Mouse (Mus musculus) midbrain, embryonic 16.5 days (tissue): ENCODE results near the gene Smoc1. TPM values are rescaled to one million over a fixed set of nuclear protein-coding genes. Genes with fewer than 3 reads are reported as not detected.

Source experiments
- ATAC-seq: fragments of 200-750 bp; cut with Nextera tagmentation; 2 replicates; pipeline ENCODE4 v1.8.0; 2017; ENCODE audit warnings: moderate TSS enrichment
- H3K27ac ChIP-seq: fragments of 300-500 bp; sonication (generic); 2 replicates; pipeline ENCODE4 v1.5.1; 2014; ENCODE audit warnings: mild to moderate bottlenecking, low read length, mixed read lengths
- H3K27me3 ChIP-seq: fragments of 300-500 bp; sonication (generic); 2 replicates; pipeline ENCODE4 v1.6.1; 2014; ENCODE audit warnings: low read depth, low read length, mixed read lengths; ENCODE audit not compliant: control insufficient read depth, insufficient read depth
- H3K36me3 ChIP-seq: fragments of 300-500 bp; sonication (generic); 2 replicates; pipeline ENCODE4 v1.6.1; 2014; ENCODE audit warnings: mild to moderate bottlenecking, low read length, moderate library complexity, mixed read lengths; ENCODE audit not compliant: control insufficient read depth, insufficient read depth
- H3K4me1 ChIP-seq: fragments of 300-500 bp; sonication (generic); 2 replicates; pipeline ENCODE4 v1.6.1; 2014; ENCODE audit warnings: mild to moderate bottlenecking, low read length, mixed read lengths; ENCODE audit not compliant: control insufficient read depth, insufficient read depth
- H3K4me2 ChIP-seq: fragments of 300-500 bp; sonication (generic); 2 replicates; pipeline ENCODE4 v1.6.1; 2014; ENCODE audit warnings: mild to moderate bottlenecking, low read length, mixed read lengths
- H3K4me3 ChIP-seq: fragments of 300-500 bp; sonication (generic); 2 replicates; pipeline ENCODE4 v1.5.1; 2014; ENCODE audit warnings: low read depth, mild to moderate bottlenecking, low read length, moderate library complexity, mixed read lengths
- H3K9ac ChIP-seq: fragments of 300-500 bp; sonication (generic); 2 replicates; pipeline ENCODE4 v1.6.1; 2014; ENCODE audit warnings: low read depth, low read length, mixed read lengths
- H3K9me3 ChIP-seq: fragments of 300-500 bp; sonication (generic); replicated peaks from 2 replicates; pipeline ENCODE4 v1.6.1; 2014; ENCODE audit warnings: mild to moderate bottlenecking, low read length, mixed read lengths; ENCODE audit not compliant: control insufficient read depth, poor library complexity, severe bottlenecking
- WGBS: fragments of 180-500 bp; shearing (Covaris S2); extraction: QIAGEN DNeasy Blood & Tissue Kit; methylation state at CpG from one replicate; pipeline ENCODE4 v1.1.7; 2014; 5-methylcytosine and 5-hydroxymethylcytosine counted together
- polyA plus RNA-seq: library from polyadenylated mRNA; unstranded; fragments of >200 nt; fragmentation: Nextera tagmentation; extraction: Ambion mirVana; gene quantifications from 2 replicates; pipeline ENCODE4 v1.2.1, GENCODE M21; 2015

Smoc1 gene
- polyA plus RNA-seq = 21.6 and 29.0 TPM in 2 replicates

- WGBS = 4% methylated on average over 35 of the region's 42 CpGs
- Histone ChIP-seq H3K4me2 (peak within 1 kb of the TSS; percentile 84), H3K27me3 (no peaks in the 10 kb centered on the region), H3K9me3 (no peaks in the 10 kb centered on the region), H3K9ac (peak within 1 kb of the TSS; percentile 82), H3K4me1 (peaks cover 10% of the 10 kb centered on the region), H3K27ac (0 out of 2 replicates have a peak within 1 kb of the TSS, but pooled peaks have one; percentile 22), H3K36me3 (no peaks in the 10 kb centered on the region), H3K4me3 (peak within 1 kb of the TSS; percentile 86)
- ATAC-seq = peak; percentile 94
Measured at GRCm38 (mm10) chr12:81026277-81026994, at the start of gene Smoc1. Smoc1 (plus strand) TSS chr12:81026808.

DNA sequence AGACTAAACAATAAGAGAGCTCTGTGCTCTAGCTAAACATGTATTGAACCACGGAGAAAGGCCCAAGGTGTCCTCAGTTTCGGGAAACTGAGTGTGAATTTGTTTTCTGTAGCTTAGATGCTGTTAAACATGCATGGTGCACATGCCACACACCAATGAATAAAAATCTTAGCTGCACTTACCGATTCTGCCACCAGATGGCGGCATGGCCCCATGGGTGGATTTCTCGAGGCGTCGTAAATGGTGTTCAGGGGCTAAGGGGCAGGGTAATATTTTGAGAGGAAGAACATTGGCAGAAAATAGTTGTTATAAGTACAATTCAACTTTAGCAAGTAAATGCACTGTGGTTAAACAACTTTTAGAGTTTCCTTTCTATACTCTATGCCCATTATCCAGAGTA is 44.3 kb upstream of the Smoc1 start:
- under 1% methylated on average over 7 of the region's 7 CpGs for WGBS
- no peaks in the 10 kb centered on the region for H3K36me3 ChIP-seq
- no peaks in the 10 kb centered on the region for H3K4me1 ChIP-seq
- no peak overlapping the region for H3K4me3 ChIP-seq
- H3K9me3 ChIP-seq = no peaks in the 10 kb centered on the region
- no peak overlapping the region for H3K4me2 ChIP-seq
- no peak overlapping the region for H3K27ac ChIP-seq
- H3K27me3 ChIP-seq = no peaks in the 10 kb centered on the region
- H3K9ac ChIP-seq = no peak overlapping the region
- ATAC-seq = no peak

- 83% methylated on average over 9 of the region's 9 CpGs for WGBS
- no peaks in the 10 kb centered on the region for H3K36me3 ChIP-seq
- H3K27ac ChIP-seq = no peak overlapping the region
- no peak for ATAC-seq
- no peak overlapping the region for H3K4me2 ChIP-seq
- no peak overlapping the region for H3K9ac ChIP-seq
- H3K4me1 ChIP-seq = no peaks in the 10 kb centered on the region
- H3K27me3 ChIP-seq = no peaks in the 10 kb centered on the region
- H3K4me3 ChIP-seq = no peak overlapping the region
- no peaks in the 10 kb centered on the region for H3K9me3 ChIP-seq
Measured at GRCm38 (mm10) chr12:80983695-80984094, 42.9 kb upstream of the Smoc1 start.

GRCm38 (mm10) chr12:80986628-80987027 is 40.0 kb upstream of the Smoc1 start:
- no peaks in the 10 kb centered on the region for H3K36me3 ChIP-seq
- no peak overlapping the region for H3K4me3 ChIP-seq
- H3K9me3 ChIP-seq = no peaks in the 10 kb centered on the region

GRCm38 (mm10) chr12:80988286-80988685 is 38.3 kb upstream of the Smoc1 start:
- H3K4me1 ChIP-seq = no peaks in the 10 kb centered on the region
- WGBS = 85% methylated on average over 3 of the region's 3 CpGs
- no peak overlapping the region for H3K9ac ChIP-seq
- no peak overlapping the region for H3K4me2 ChIP-seq
- H3K9me3 ChIP-seq = no peaks in the 10 kb centered on the region
- no peaks in the 10 kb centered on the region for H3K27me3 ChIP-seq
- no peak overlapping the region for H3K4me3 ChIP-seq
- H3K27ac ChIP-seq = no peak overlapping the region
- H3K36me3 ChIP-seq = no peaks in the 10 kb centered on the region
- no peak for ATAC-seq

More at GRCm38 (mm10) chr12:80986628-80987027, 40.0 kb upstream of the Smoc1 start:
- 89% methylated on average over 4 of the region's 4 CpGs for WGBS
- Histone ChIP-seq H3K4me2 (no peak overlapping the region), H3K27ac (no peak overlapping the region), H3K9ac (no peak overlapping the region), H3K4me1 (no peaks in the 10 kb centered on the region), H3K27me3 (no peaks in the 10 kb centered on the region)
- no peak for ATAC-seq

- no peaks in the 10 kb centered on the region for H3K4me1 ChIP-seq
Measured at GRCm38 (mm10) chr12:80990901-80991445, 35.6 kb upstream of the Smoc1 start.

DNA sequence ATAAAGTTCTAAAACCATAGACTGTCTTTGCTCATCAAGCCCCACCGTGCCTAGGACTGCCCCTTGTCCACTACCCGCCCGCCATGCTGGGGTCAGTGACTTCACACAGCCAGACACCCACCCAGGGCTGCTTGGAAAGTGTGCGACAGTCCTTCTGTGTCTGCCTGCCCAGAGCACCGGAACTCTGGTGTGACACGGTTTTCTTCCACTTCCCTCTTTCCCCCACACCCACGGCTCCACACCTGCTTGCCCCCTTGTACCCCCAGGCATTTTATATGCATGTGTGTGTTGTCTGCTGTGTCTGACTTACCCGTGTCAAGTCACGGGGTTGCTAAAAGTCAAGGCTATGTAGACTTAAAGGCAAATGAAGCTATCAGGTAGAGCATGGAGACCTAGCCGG is 34.8 kb upstream of the Smoc1 start:
- H3K4me1 ChIP-seq = no peaks in the 10 kb centered on the region
- 87% methylated on average over 10 of the region's 10 CpGs for WGBS
- H3K4me3 ChIP-seq = no peak overlapping the region
- no peak overlapping the region for H3K4me2 ChIP-seq
- no peaks in the 10 kb centered on the region for H3K27me3 ChIP-seq
- no peak overlapping the region for H3K27ac ChIP-seq
- ATAC-seq = no peak
- H3K9me3 ChIP-seq = no peaks in the 10 kb centered on the region
- no peak overlapping the region for H3K9ac ChIP-seq
- H3K36me3 ChIP-seq = no peaks in the 10 kb centered on the region

More at GRCm38 (mm10) chr12:80990901-80991445, 35.6 kb upstream of the Smoc1 start:
- Histone ChIP-seq H3K36me3 (no peaks in the 10 kb centered on the region), H3K4me3 (no peak overlapping the region), H3K4me2 (no peak overlapping the region), H3K27ac (no peak overlapping the region), H3K9ac (no peak overlapping the region), H3K9me3 (no peaks in the 10 kb centered on the region), H3K27me3 (no peaks in the 10 kb centered on the region)
- ATAC-seq = no peak
- WGBS = 44% methylated on average over 13 of the region's 13 CpGs

GRCm38 (mm10) chr12:80992540-80993122 is 34.0 kb upstream of the Smoc1 start:
- WGBS = 78% methylated on average over 8 of the region's 8 CpGs
- Histone ChIP-seq H3K4me2 (no peak overlapping the region), H3K27ac (no peak overlapping the region), H3K4me1 (no peaks in the 10 kb centered on the region), H3K36me3 (no peaks in the 10 kb centered on the region), H3K9ac (no peak overlapping the region), H3K9me3 (no peaks in the 10 kb centered on the region), H3K4me3 (no peak overlapping the region), H3K27me3 (no peaks in the 10 kb centered on the region)
- no peak for ATAC-seq

DNA sequence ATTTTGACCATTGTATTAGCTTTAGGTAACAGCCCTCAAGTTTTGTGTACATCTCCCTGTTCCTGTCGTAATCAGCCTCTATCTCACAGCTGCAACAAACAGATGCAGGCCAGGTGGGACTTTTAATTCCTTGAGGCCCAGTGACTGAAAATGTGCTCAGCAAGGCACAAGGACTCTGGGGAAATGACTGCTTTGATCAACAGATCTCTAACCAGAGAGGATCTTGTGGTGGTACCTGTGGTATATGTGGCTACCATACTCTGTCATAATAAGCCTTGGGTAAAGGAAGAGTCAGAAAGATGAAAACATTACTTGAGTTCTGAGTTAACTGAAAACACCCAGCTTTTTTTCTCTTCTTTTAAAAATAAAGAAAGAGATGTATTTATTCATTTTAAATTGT is 32.8 kb upstream of the Smoc1 start:
- WGBS = 86% methylated on average over 1 of the region's 1 CpGs
- H3K9me3 ChIP-seq = no peaks in the 10 kb centered on the region
- no peaks in the 10 kb centered on the region for H3K27me3 ChIP-seq
- H3K4me2 ChIP-seq = no peak overlapping the region
- no peak overlapping the region for H3K27ac ChIP-seq
- H3K9ac ChIP-seq = no peak overlapping the region
- H3K4me1 ChIP-seq = 0 out of 2 replicates have a peak, but pooled peaks cover 2% of the 10 kb centered on the region
- H3K36me3 ChIP-seq = no peaks in the 10 kb centered on the region
- no peak overlapping the region for H3K4me3 ChIP-seq
- no peak for ATAC-seq
